In the genomic region with DNA sequence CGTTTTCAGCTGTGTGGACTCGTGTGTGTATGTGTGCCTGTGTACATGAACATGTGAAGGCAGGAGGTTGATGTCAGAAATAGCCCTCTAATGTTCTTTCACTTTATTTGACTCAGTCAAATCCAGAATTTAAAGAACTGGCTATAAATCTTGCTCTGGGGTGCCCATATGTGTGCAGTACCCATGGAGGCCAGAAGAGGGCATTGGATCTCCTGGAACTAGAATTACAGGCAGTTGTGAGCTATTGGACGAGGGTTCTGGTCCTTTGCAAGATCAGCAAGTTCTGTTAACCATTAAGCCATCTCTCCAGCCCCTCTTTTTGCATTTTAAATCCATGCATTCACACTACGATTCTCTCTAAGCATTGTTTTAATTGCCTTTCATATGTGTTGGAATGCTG, we compare ENCODE assay signal across 8 mouse cellular contexts.
DNase-seq lines count a peak whose midpoint lies in the region; ATAC-seq lines count a peak whose summit lies in the region.
"Had no signal": no experiment of that assay in that cellular context is flagged by ENCODE, and none has a peak within 500 bp of the region (broad histone marks: within the 10 kb centered on the region; RNA-seq: fewer than 3 reads in every experiment).

No protein-coding gene starts in this region.

- no peaks in the 10 kb centered on the region for H3K9me3 ChIP-seq in intestine, embryonic 15.5 days
- H3K9me3 ChIP-seq: lung, embryonic 15.5 days had no signal

- no peaks in the 10 kb centered on the region for H3K27me3 ChIP-seq in intestine, embryonic 15.5 days (replicated peaks)
- H3K27me3 ChIP-seq: lung, embryonic 15.5 days had no signal

- peak; percentile 38 for DNase-seq in layer of hippocampus, adult 11-12 months (ENCODE audit: low spot score)
- no peak for DNase-seq in layer of hippocampus, postnatal 36 days
- peak; percentile 73 for DNase-seq in ES-CJ7 (ENCODE audit: low read depth, low spot score)
- peak; percentile 20 for DNase-seq in adrenal gland, postnatal 25 days
- DNase-seq in induced T-regulatory cell, adult 2 months (ENCODE audit: low read depth), result peak; percentile 26
- DNase-seq in naive thymus-derived CD4-positive, alpha-beta T cell, adult 2 months (ENCODE audit: low read depth), result peak; percentile 15

- H3K9ac ChIP-seq in intestine, embryonic 15.5 days, result no peak overlapping the region
- H3K9ac ChIP-seq: lung, embryonic 15.5 days had no signal

- no peak overlapping the region for H3K27ac ChIP-seq in intestine, embryonic 15.5 days
- H3K27ac ChIP-seq: lung, embryonic 15.5 days had no signal

- no peak for ATAC-seq in intestine, embryonic 15.5 days

- no peak overlapping the region for H3K4me3 ChIP-seq in intestine, embryonic 15.5 days (replicated peaks)
- H3K4me3 ChIP-seq: lung, embryonic 15.5 days had no signal

- no peak overlapping the region for H3K4me2 ChIP-seq in intestine, embryonic 15.5 days (replicated peaks)
- H3K4me2 ChIP-seq: lung, embryonic 15.5 days had no signal

- no peaks in the 10 kb centered on the region for H3K36me3 ChIP-seq in intestine, embryonic 15.5 days
- H3K36me3 ChIP-seq: lung, embryonic 15.5 days had no signal

- WGBS in intestine, embryonic 15.5 days, result 72% methylated on average over 4 of the region's 4 CpGs

- H3K4me1 ChIP-seq in intestine, embryonic 15.5 days (replicated peaks), result no peaks in the 10 kb centered on the region
- H3K4me1 ChIP-seq: lung, embryonic 15.5 days had no signal

Comparison
In these comparisons a context has a peak if more than half of its experiments do, and no peak if none do; other contexts are left out.
1. DNase-seq: peak in layer of hippocampus, adult 11-12 months (single experiment), ES-CJ7 (single experiment), adrenal gland, postnatal 25 days (single experiment), induced T-regulatory cell, adult 2 months (single experiment) and naive thymus-derived CD4-positive, alpha-beta T cell, adult 2 months (single experiment); none in layer of hippocampus, postnatal 36 days (0 of 2).